Mouse (Mus musculus) embryonic facial prominence, embryonic 15.5 days (tissue): ENCODE measurements at regions not wholly inside any gene's neighbourhood (a gene's known extent, or its start where the extent isn't known, plus 50 kb on each side); places are given as distances from the start of the nearest gene placed in this dataset.

Experiments
- ATAC-seq: fragments of 200-750 bp; cut with Nextera tagmentation; 2 replicates; pipeline ENCODE4 v1.8.0; 2017; ENCODE audit warnings: low read depth, moderate TSS enrichment; ENCODE audit not compliant: insufficient number of reproducible peaks, low FRiP score, low TSS enrichment
- H3K27ac ChIP-seq: fragments of 300-500 bp; sonication (generic); replicated peaks from 2 replicates; pipeline ENCODE4 v1.5.1; 2015; ENCODE audit warnings: mild to moderate bottlenecking, inconsistent platforms
- H3K27me3 ChIP-seq: fragments of 300-500 bp; sonication (generic); 2 replicates; pipeline ENCODE4 v1.6.1; 2015; ENCODE audit warnings: inconsistent platforms
- H3K36me3 ChIP-seq: fragments of 300-500 bp; sonication (generic); 2 replicates; pipeline ENCODE4 v1.6.1; 2015; ENCODE audit warnings: mild to moderate bottlenecking, inconsistent platforms
- H3K4me1 ChIP-seq: fragments of 300-500 bp; sonication (generic); 2 replicates; pipeline ENCODE4 v1.6.1; 2015; ENCODE audit warnings: inconsistent platforms
- H3K4me2 ChIP-seq: fragments of 300-500 bp; sonication (generic); replicated peaks from 2 replicates; pipeline ENCODE4 v1.6.1; 2015; ENCODE audit warnings: mild to moderate bottlenecking, inconsistent platforms
- H3K4me3 ChIP-seq: fragments of 300-500 bp; sonication (generic); replicated peaks from 2 replicates; pipeline ENCODE4 v1.5.1; 2015; ENCODE audit warnings: mild to moderate bottlenecking, inconsistent platforms
- H3K9ac ChIP-seq: fragments of 300-500 bp; sonication (generic); 2 replicates; pipeline ENCODE4 v1.6.1; 2015; ENCODE audit warnings: inconsistent platforms
- H3K9me3 ChIP-seq: fragments of 300-500 bp; sonication (generic); replicated peaks from 2 replicates; pipeline ENCODE4 v1.6.1; 2016; ENCODE audit warnings: inconsistent platforms
- WGBS: fragments of 180-500 bp; shearing (Covaris S2); methylation state at CpG from one replicate; pipeline ENCODE4 v1.1.7; 2015; 5-methylcytosine and 5-hydroxymethylcytosine counted together

GRCm38 (mm10) chr3:53341304-53342206, 121.6 kb downstream of the Nhlrc3 start:
- H3K4me2 ChIP-seq: no peak overlapping the region
- no peaks in the 10 kb centered on the region for H3K9me3 ChIP-seq
- no peak for ATAC-seq
- H3K4me1 ChIP-seq: no peaks in the 10 kb centered on the region
- H3K27me3 ChIP-seq: peaks cover 8% of the 10 kb centered on the region
- H3K36me3 ChIP-seq: no peaks in the 10 kb centered on the region
- 59% methylated on average over 22 of the region's 22 CpGs for WGBS
- no peak overlapping the region for H3K27ac ChIP-seq
- no peak overlapping the region for H3K4me3 ChIP-seq
- H3K9ac ChIP-seq: no peak overlapping the region

GRCm38 (mm10) chr3:53338571-53338970, 124.6 kb downstream of the Nhlrc3 start:
- Histone ChIP-seq H3K9ac (no peak overlapping the region), H3K4me1 (no peaks in the 10 kb centered on the region), H3K27ac (no peak overlapping the region), H3K27me3 (peaks cover 8% of the 10 kb centered on the region), H3K9me3 (no peaks in the 10 kb centered on the region), H3K36me3 (no peaks in the 10 kb centered on the region), H3K4me2 (no peak overlapping the region), H3K4me3 (no peak overlapping the region)
- no peak for ATAC-seq
- WGBS: 90% methylated on average over 7 of the region's 7 CpGs

GRCm38 (mm10) chr3:53334051-53334450, 129.1 kb downstream of the Nhlrc3 start:
- peak overlapping the region; percentile 23 for H3K4me3 ChIP-seq
- WGBS: 28% methylated on average over 11 of the region's 11 CpGs
- no peaks in the 10 kb centered on the region for H3K4me1 ChIP-seq
- H3K27me3 ChIP-seq: peaks cover 3% of the 10 kb centered on the region
- H3K27ac ChIP-seq: no peak overlapping the region
- no peak overlapping the region for H3K9ac ChIP-seq
- no peaks in the 10 kb centered on the region for H3K36me3 ChIP-seq
- no peak for ATAC-seq
- peak overlapping the region; percentile 37 for H3K4me2 ChIP-seq
- no peaks in the 10 kb centered on the region for H3K9me3 ChIP-seq

- Histone ChIP-seq H3K4me1 (no peaks in the 10 kb centered on the region), H3K9ac (no peak overlapping the region), H3K4me3 (no peak overlapping the region), H3K9me3 (no peaks in the 10 kb centered on the region), H3K27ac (no peak overlapping the region), H3K4me2 (no peak overlapping the region), H3K27me3 (peaks cover 3% of the 10 kb centered on the region), H3K36me3 (no peaks in the 10 kb centered on the region)
- no peak for ATAC-seq
- 43% methylated on average over 3 of the region's 3 CpGs for WGBS
Observed at GRCm38 (mm10) chr3:53329528-53329927, 133.6 kb downstream of the Nhlrc3 start.

- no peaks in the 10 kb centered on the region for H3K36me3 ChIP-seq
- no peak for ATAC-seq
- no peak overlapping the region for H3K9ac ChIP-seq
- H3K4me1 ChIP-seq: no peaks in the 10 kb centered on the region
- no peak overlapping the region for H3K27ac ChIP-seq
- 45% methylated on average over 5 of the region's 5 CpGs for WGBS
- H3K4me2 ChIP-seq: no peak overlapping the region
- no peak overlapping the region for H3K4me3 ChIP-seq
- no peaks in the 10 kb centered on the region for H3K9me3 ChIP-seq
- peaks cover 3% of the 10 kb centered on the region; the same call in 1 of the 2 replicates for H3K27me3 ChIP-seq
Observed at GRCm38 (mm10) chr3:53327424-53327823, 135.7 kb downstream of the Nhlrc3 start.

- no peaks in the 10 kb centered on the region for H3K4me1 ChIP-seq
- H3K4me3 ChIP-seq: no peak overlapping the region
- ATAC-seq: no peak
- H3K4me2 ChIP-seq: no peak overlapping the region
- no peak overlapping the region for H3K27ac ChIP-seq
- H3K9me3 ChIP-seq: no peaks in the 10 kb centered on the region
- WGBS: 57% methylated on average over 7 of the region's 7 CpGs
- H3K9ac ChIP-seq: no peak overlapping the region
- no peaks in the 10 kb centered on the region for H3K27me3 ChIP-seq
- no peaks in the 10 kb centered on the region for H3K36me3 ChIP-seq
Observed at GRCm38 (mm10) chr3:53326967-53327366, 136.2 kb downstream of the Nhlrc3 start.

GRCm38 (mm10) chr3:53325080-53325479, 138.1 kb downstream of the Nhlrc3 start:
- Histone ChIP-seq H3K36me3 (no peaks in the 10 kb centered on the region), H3K9ac (no peak overlapping the region), H3K9me3 (no peaks in the 10 kb centered on the region), H3K4me2 (no peak overlapping the region), H3K27me3 (no peaks in the 10 kb centered on the region), H3K4me1 (no peaks in the 10 kb centered on the region), H3K27ac (no peak overlapping the region), H3K4me3 (no peak overlapping the region)
- ATAC-seq: no peak
- WGBS: 93% methylated on average over 7 of the region's 7 CpGs

- Histone ChIP-seq H3K9me3 (no peaks in the 10 kb centered on the region), H3K9ac (no peak overlapping the region), H3K4me3 (no peak overlapping the region), H3K27me3 (no peaks in the 10 kb centered on the region), H3K36me3 (no peaks in the 10 kb centered on the region), H3K4me1 (no peaks in the 10 kb centered on the region), H3K27ac (no peak overlapping the region), H3K4me2 (no peak overlapping the region)
- 66% methylated on average over 13 of the region's 13 CpGs for WGBS
- no peak for ATAC-seq
Observed at GRCm38 (mm10) chr3:53324386-53324785, 138.7 kb downstream of the Nhlrc3 start.

GRCm38 (mm10) chr3:53315449-53315848, 147.7 kb downstream of the Nhlrc3 start:
- 79% methylated on average over 2 of the region's 2 CpGs for WGBS
- Histone ChIP-seq H3K9ac (no peak overlapping the region), H3K4me3 (no peak overlapping the region), H3K36me3 (no peaks in the 10 kb centered on the region), H3K4me1 (no peaks in the 10 kb centered on the region), H3K27me3 (no peaks in the 10 kb centered on the region), H3K4me2 (no peak overlapping the region), H3K9me3 (no peaks in the 10 kb centered on the region), H3K27ac (no peak overlapping the region)
- no peak for ATAC-seq
